Mouse (Mus musculus): ENCODE measurements at regions not wholly inside any gene's neighbourhood (a gene's known extent, or its start where the extent isn't known, plus 50 kb on each side); places are given as distances from the start of the nearest gene placed in this dataset.

DNA sequence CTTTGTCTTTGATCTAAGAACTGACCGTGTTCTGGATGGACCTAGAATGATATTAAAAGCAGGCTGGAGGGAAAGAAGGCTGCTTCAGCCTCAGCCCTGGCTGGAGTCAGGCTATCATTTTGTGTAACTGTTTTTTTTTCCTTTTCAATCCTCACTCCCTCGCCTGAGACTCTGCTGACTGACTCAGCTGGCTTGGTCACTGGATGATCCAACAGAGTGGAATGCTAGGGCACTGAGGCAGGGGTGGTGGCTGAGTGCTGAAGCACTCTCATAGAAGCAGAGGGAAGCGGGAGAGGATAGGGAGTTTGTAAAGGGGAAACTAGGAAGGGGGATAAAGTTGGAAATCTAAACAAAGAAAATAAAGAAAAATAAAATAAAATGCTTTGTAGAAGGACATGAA is 236.5 kb upstream of the Adamts5 start:
- in situ Hi-C loops (cut with MboI; ENCODE audit: low sequenced_read_pairs in 2 of 2, unreplicated experiment in 2 of 2) = no loop called here
- Histone ChIP-seq H3K27ac (ENCODE audit: insufficient read depth, low read depth, low read length, poor library complexity, severe bottlenecking) (no peak overlapping the region), H3K36me3 (ENCODE audit: control insufficient read depth, insufficient read depth, low read length, poor library complexity, severe bottlenecking) (no peaks in the 10 kb centered on the region), H3K9ac (ENCODE audit: insufficient read depth, low read depth, low read length, poor library complexity, severe bottlenecking) (no peak overlapping the region), H3K4me1 (ENCODE audit: control insufficient read depth in 2 of 2, insufficient read depth in 2 of 2, low read length in 2 of 2, poor library complexity in 1 of 2) (no peaks in the 10 kb centered on the region), H3K9me3 (ENCODE audit: control insufficient read depth, insufficient read depth, low read depth, low read length) (no peaks in the 10 kb centered on the region), H3K4me3 (ENCODE audit: insufficient read depth in 1 of 2, low read depth in 1 of 2, low read length in 2 of 2, poor library complexity in 1 of 2, severe bottlenecking in 1 of 2) (no peak overlapping the region)
- no peak for DNase-seq (ENCODE audit: low read depth, low spot score)
- no peak for TF ChIP-seq MAFK (IDR thresholded peaks at IDR 0.05; ENCODE audit: insufficient read depth, low read depth, low read length)
- no peak for TF ChIP-seq HCFC1 (IDR thresholded peaks at IDR 0.05; ENCODE audit: borderline replicate concordance, insufficient read depth, low read length)
- no peak for TF ChIP-seq ZC3H11A (IDR thresholded peaks at IDR 0.05; ENCODE audit: borderline replicate concordance, low read depth, low read length)
- TF ChIP-seq ZNF384 (IDR thresholded peaks at IDR 0.05; ENCODE audit: low read depth, low read length) = no peak
- TF ChIP-seq CHD2 (IDR thresholded peaks at IDR 0.05; ENCODE audit: low read depth, low read length) = no peak

DNA sequence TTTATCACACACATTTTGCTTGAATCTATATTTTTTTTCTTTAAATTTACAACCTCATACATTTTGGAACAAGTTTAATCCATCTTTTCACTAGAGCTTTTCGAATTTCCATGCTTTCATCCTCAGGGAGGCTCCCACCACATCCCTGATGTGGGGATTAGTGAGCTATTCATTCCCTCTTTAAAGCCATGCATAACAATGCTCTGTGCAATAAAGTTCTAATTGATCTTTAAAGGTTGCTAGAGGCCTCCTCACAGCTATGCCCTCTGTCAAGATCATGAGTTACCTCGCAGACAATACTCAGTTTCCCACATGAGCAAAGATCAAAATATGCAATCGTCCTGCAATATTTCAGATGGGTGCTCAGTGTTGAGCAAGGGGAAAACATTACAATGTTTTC is 234.5 kb upstream of the Adamts5 start:
- no peak for TF ChIP-seq HCFC1 (IDR thresholded peaks at IDR 0.05; ENCODE audit: borderline replicate concordance, insufficient read depth, low read length)
- no peak for TF ChIP-seq ZC3H11A (IDR thresholded peaks at IDR 0.05; ENCODE audit: borderline replicate concordance, low read depth, low read length)
- TF ChIP-seq CHD2 (IDR thresholded peaks at IDR 0.05; ENCODE audit: low read depth, low read length) = no peak
- no peak for TF ChIP-seq ZNF384 (IDR thresholded peaks at IDR 0.05; ENCODE audit: low read depth, low read length)
- TF ChIP-seq MAFK (IDR thresholded peaks at IDR 0.05; ENCODE audit: insufficient read depth, low read depth, low read length) = no peak
- no peaks in the 10 kb centered on the region for H3K4me1 ChIP-seq (ENCODE audit: control insufficient read depth in 2 of 2, insufficient read depth in 2 of 2, low read length in 2 of 2, poor library complexity in 1 of 2)
- H3K4me3 ChIP-seq (ENCODE audit: insufficient read depth in 1 of 2, low read depth in 1 of 2, low read length in 2 of 2, poor library complexity in 1 of 2, severe bottlenecking in 1 of 2) = no peak overlapping the region
- H3K9me3 ChIP-seq (ENCODE audit: control insufficient read depth, insufficient read depth, low read depth, low read length) = no peaks in the 10 kb centered on the region
- H3K9ac ChIP-seq (ENCODE audit: insufficient read depth, low read depth, low read length, poor library complexity, severe bottlenecking) = no peak overlapping the region
- in situ Hi-C loops (cut with MboI; ENCODE audit: low sequenced_read_pairs in 2 of 2, unreplicated experiment in 2 of 2) = no loop called here
- H3K36me3 ChIP-seq (ENCODE audit: control insufficient read depth, insufficient read depth, low read length, poor library complexity, severe bottlenecking) = no peaks in the 10 kb centered on the region
- H3K27ac ChIP-seq (ENCODE audit: insufficient read depth, low read depth, low read length, poor library complexity, severe bottlenecking) = no peak overlapping the region
- peak; percentile 46 for DNase-seq (ENCODE audit: low read depth, low spot score)

GRCm38 (mm10) chr16:86127391-86127790 is 225.8 kb upstream of the Adamts5 start:
- no peak overlapping the region for H3K9ac ChIP-seq (ENCODE audit: insufficient read depth, low read depth, low read length, poor library complexity, severe bottlenecking)
- no peaks in the 10 kb centered on the region for H3K36me3 ChIP-seq (ENCODE audit: control insufficient read depth, insufficient read depth, low read length, poor library complexity, severe bottlenecking)
- no peaks in the 10 kb centered on the region for H3K4me1 ChIP-seq (ENCODE audit: control insufficient read depth in 2 of 2, insufficient read depth in 2 of 2, low read length in 2 of 2, poor library complexity in 1 of 2)
- DNase-seq (ENCODE audit: low read depth, low spot score) = no peak
- TF ChIP-seq ZC3H11A (IDR thresholded peaks at IDR 0.05; ENCODE audit: borderline replicate concordance, low read depth, low read length) (no peak), CHD2 (IDR thresholded peaks at IDR 0.05; ENCODE audit: low read depth, low read length) (no peak), ZNF384 (IDR thresholded peaks at IDR 0.05; ENCODE audit: low read depth, low read length) (no peak), HCFC1 (IDR thresholded peaks at IDR 0.05; ENCODE audit: borderline replicate concordance, insufficient read depth, low read length) (no peak), MAFK (IDR thresholded peaks at IDR 0.05; ENCODE audit: insufficient read depth, low read depth, low read length) (no peak)
- H3K4me3 ChIP-seq (ENCODE audit: insufficient read depth in 1 of 2, low read depth in 1 of 2, low read length in 2 of 2, poor library complexity in 1 of 2, severe bottlenecking in 1 of 2) = no peak overlapping the region
- no peaks in the 10 kb centered on the region for H3K9me3 ChIP-seq (ENCODE audit: control insufficient read depth, insufficient read depth, low read depth, low read length)
- no peak overlapping the region for H3K27ac ChIP-seq (ENCODE audit: insufficient read depth, low read depth, low read length, poor library complexity, severe bottlenecking)
- in situ Hi-C loops (cut with MboI; ENCODE audit: low sequenced_read_pairs in 2 of 2, unreplicated experiment in 2 of 2) = no loop called here

- Histone ChIP-seq H3K27ac (ENCODE audit: insufficient read depth, low read depth, low read length, poor library complexity, severe bottlenecking) (no peak overlapping the region), H3K36me3 (ENCODE audit: control insufficient read depth, insufficient read depth, low read length, poor library complexity, severe bottlenecking) (no peaks in the 10 kb centered on the region), H3K9ac (ENCODE audit: insufficient read depth, low read depth, low read length, poor library complexity, severe bottlenecking) (no peak overlapping the region), H3K4me1 (ENCODE audit: control insufficient read depth in 2 of 2, insufficient read depth in 2 of 2, low read length in 2 of 2, poor library complexity in 1 of 2) (no peaks in the 10 kb centered on the region), H3K9me3 (ENCODE audit: control insufficient read depth, insufficient read depth, low read depth, low read length) (no peaks in the 10 kb centered on the region), H3K4me3 (ENCODE audit: insufficient read depth in 1 of 2, low read depth in 1 of 2, low read length in 2 of 2, poor library complexity in 1 of 2, severe bottlenecking in 1 of 2) (no peak overlapping the region)
- DNase-seq (ENCODE audit: low read depth, low spot score) = no peak
- TF ChIP-seq HCFC1 (IDR thresholded peaks at IDR 0.05; ENCODE audit: borderline replicate concordance, insufficient read depth, low read length) = no peak
- TF ChIP-seq ZNF384 (IDR thresholded peaks at IDR 0.05; ENCODE audit: low read depth, low read length) = no peak
- no peak for TF ChIP-seq ZC3H11A (IDR thresholded peaks at IDR 0.05; ENCODE audit: borderline replicate concordance, low read depth, low read length)
- no peak for TF ChIP-seq CHD2 (IDR thresholded peaks at IDR 0.05; ENCODE audit: low read depth, low read length)
- TF ChIP-seq MAFK (IDR thresholded peaks at IDR 0.05; ENCODE audit: insufficient read depth, low read depth, low read length) = no peak
- in situ Hi-C loops (cut with MboI; ENCODE audit: low sequenced_read_pairs in 2 of 2, unreplicated experiment in 2 of 2) = no loop called here
Observed at GRCm38 (mm10) chr16:86124182-86124581, 222.6 kb upstream of the Adamts5 start.

DNA sequence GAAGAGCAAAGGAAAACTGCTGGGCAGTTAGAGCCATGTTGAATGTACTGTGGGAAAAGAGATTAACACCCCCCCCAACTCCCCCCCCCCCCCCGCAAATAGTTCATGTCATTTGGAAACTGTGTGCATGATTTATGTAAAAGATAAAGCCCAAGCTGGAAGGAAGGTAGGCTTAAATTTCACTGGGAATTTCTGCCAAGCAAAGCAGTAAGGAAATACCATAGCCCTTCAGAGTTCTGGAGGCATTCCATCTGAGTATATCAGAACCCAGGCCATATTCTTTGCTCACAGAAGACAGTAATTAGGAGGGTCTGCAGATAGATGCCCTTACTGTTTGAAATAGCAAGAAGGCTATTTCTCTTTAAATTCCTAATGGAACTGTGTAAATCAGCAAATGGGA is 221.3 kb upstream of the Adamts5 start:
- Histone ChIP-seq H3K4me1 (ENCODE audit: control insufficient read depth in 2 of 2, insufficient read depth in 2 of 2, low read length in 2 of 2, poor library complexity in 1 of 2) (no peaks in the 10 kb centered on the region), H3K36me3 (ENCODE audit: control insufficient read depth, insufficient read depth, low read length, poor library complexity, severe bottlenecking) (no peaks in the 10 kb centered on the region), H3K9me3 (ENCODE audit: control insufficient read depth, insufficient read depth, low read depth, low read length) (no peaks in the 10 kb centered on the region), H3K4me3 (ENCODE audit: insufficient read depth in 1 of 2, low read depth in 1 of 2, low read length in 2 of 2, poor library complexity in 1 of 2, severe bottlenecking in 1 of 2) (no peak overlapping the region), H3K9ac (ENCODE audit: insufficient read depth, low read depth, low read length, poor library complexity, severe bottlenecking) (no peak overlapping the region), H3K27ac (ENCODE audit: insufficient read depth, low read depth, low read length, poor library complexity, severe bottlenecking) (no peak overlapping the region)
- in situ Hi-C loops (cut with MboI; ENCODE audit: low sequenced_read_pairs in 2 of 2, unreplicated experiment in 2 of 2) = no loop called here
- no peak for TF ChIP-seq ZNF384 (IDR thresholded peaks at IDR 0.05; ENCODE audit: low read depth, low read length)
- no peak for TF ChIP-seq HCFC1 (IDR thresholded peaks at IDR 0.05; ENCODE audit: borderline replicate concordance, insufficient read depth, low read length)
- no peak for DNase-seq (ENCODE audit: low read depth, low spot score)

Data from ES-E14 (cell line).